Mouse (Mus musculus) ES-Bruce4 (cell line): ENCODE measurements around the gene Tmem127.

Source experiments
- CTCF ChIP-seq: IDR thresholded peaks from one replicate; pipeline ENCODE4 v1.8.1; 2011; ENCODE audit warnings: low read depth, low read length
- EP300 ChIP-seq: IDR thresholded peaks from 2 replicates; pipeline ENCODE4 v1.6.1; 2011; ENCODE audit warnings: low read depth, low read length; ENCODE audit not compliant: insufficient read depth
- POLR2A ChIP-seq: IDR thresholded peaks from one replicate; pipeline ENCODE4 v1.8.1; 2011; ENCODE audit warnings: low read length; ENCODE audit not compliant: insufficient read depth

GRCm38 (mm10) chr2:127206916-127207315, 40.8 kb upstream of the Tmem127 start:
- no peak for TF ChIP-seq CTCF
- TF ChIP-seq EP300 = no peak
- no peak for TF ChIP-seq POLR2A
